Mouse (Mus musculus) kidney, adult 11 months (tissue): ENCODE results near the gene Apoc4.

Experiments
- DNase-seq: peaks from one replicate; pipeline ENCODE4 v3.0.0; 2022

The Apoc4 gene

GRCm38 (mm10) chr7:19628192-19628535, 53.1 kb downstream of the Apoc4 start:
- no peak for DNase-seq
